Comparison of ENCODE assay signal across 27 mouse cellular contexts in genomic region chr11:107459828-107460227, GRCm38 (mm10).
"Had no signal": no experiment of that assay in that cellular context is flagged by ENCODE, and none has a peak within 500 bp of the region (broad histone marks: within the 10 kb centered on the region; RNA-seq: fewer than 3 reads in every experiment).

No protein-coding gene starts in this region.

- DNase-seq: gastrocnemius, postnatal 14 days; gastrocnemius, postnatal 36 days; heart, adult 11 months; heart, postnatal 14 days; heart, postnatal 36 days; kidney, adult 11 months; kidney, adult 2 months; kidney, adult 9 months; kidney, postnatal 14 days; kidney, postnatal 36 days; left cerebral cortex, postnatal 4 days had no signal

- H3K9me3 ChIP-seq: heart, embryonic 13.5 days; heart, embryonic 15.5 days; hindbrain, embryonic 13.5 days; hindbrain, embryonic 15.5 days; kidney, embryonic 15.5 days; limb, embryonic 13.5 days; limb, embryonic 15.5 days; liver, embryonic 12.5 days had no signal

- H3K4me3 ChIP-seq: heart, adult 2 months; heart, embryonic 13.5 days; heart, embryonic 15.5 days; hindbrain, embryonic 13.5 days; hindbrain, embryonic 15.5 days; kidney, embryonic 15.5 days; layer of hippocampus, adult 2 months; left cerebral cortex, adult 2 months; limb, embryonic 13.5 days; limb, embryonic 15.5 days; liver, embryonic 12.5 days had no signal

- H3K36me3 ChIP-seq: heart, embryonic 13.5 days; heart, embryonic 15.5 days; hindbrain, embryonic 13.5 days; hindbrain, embryonic 15.5 days; kidney, embryonic 15.5 days; limb, embryonic 15.5 days had no signal

- H3K27ac ChIP-seq: heart, adult 2 months; heart, embryonic 13.5 days; heart, embryonic 15.5 days; hindbrain, embryonic 13.5 days; hindbrain, embryonic 15.5 days; hindbrain, postnatal 0 days; kidney, embryonic 15.5 days; kidney, postnatal 0 days; layer of hippocampus, adult 2 months; left cerebral cortex, adult 2 months; limb, embryonic 13.5 days; limb, embryonic 15.5 days; liver, embryonic 12.5 days; liver, embryonic 14.5 days had no signal

- H3K9ac ChIP-seq: heart, embryonic 13.5 days; heart, embryonic 15.5 days; hindbrain, embryonic 13.5 days; hindbrain, embryonic 15.5 days; kidney, embryonic 15.5 days; limb, embryonic 13.5 days; limb, embryonic 15.5 days; liver, embryonic 12.5 days; liver, embryonic 14.5 days had no signal

- H3K27me3 ChIP-seq: heart, embryonic 13.5 days; heart, embryonic 15.5 days; hindbrain, embryonic 13.5 days; hindbrain, embryonic 15.5 days; kidney, embryonic 15.5 days; limb, embryonic 13.5 days; limb, embryonic 15.5 days; liver, embryonic 12.5 days had no signal

- ATAC-seq: hindbrain, postnatal 0 days; intestine, embryonic 16.5 days; liver, embryonic 12.5 days had no signal

- H3K4me2 ChIP-seq: heart, embryonic 11.5 days; heart, embryonic 13.5 days; heart, embryonic 15.5 days; hindbrain, embryonic 13.5 days; hindbrain, embryonic 15.5 days; kidney, embryonic 15.5 days; limb, embryonic 13.5 days; limb, embryonic 15.5 days; liver, embryonic 12.5 days had no signal
